In genomic region chr11:87428051-87428673, GRCm38 (mm10) we compare ENCODE assay signal across 25 mouse cellular contexts. TPM values are rescaled to one million over a fixed set of nuclear protein-coding genes. Genes with fewer than 3 reads are reported as not detected.
A peak's percentile ranks its signal among the peaks of the same experiment; 100 is the strongest.
DNase-seq lines count a peak whose midpoint lies in the region; ATAC-seq and TF ChIP-seq lines count a peak whose summit lies in the region.
"Had no signal": no experiment of that assay in that cellular context is flagged by ENCODE, and none has a peak within 500 bp of the region (broad histone marks: within the 10 kb centered on the region; RNA-seq: fewer than 3 reads in every experiment).

No protein-coding gene starts in this region.

- no peak for TF ChIP-seq EP300 in heart, adult 2 months (IDR thresholded peaks at IDR 0.05; ENCODE audit: insufficient read depth, low read depth, low read length)
- no peak for TF ChIP-seq EP300 in liver, embryonic 14.5 days (IDR thresholded peaks at IDR 0.05; ENCODE audit: low read depth)

- H3K36me3 ChIP-seq in forebrain, embryonic 12.5 days (replicated peaks) = no peaks in the 10 kb centered on the region
- H3K36me3 ChIP-seq in forebrain, embryonic 10.5 days (replicated peaks) = no peaks in the 10 kb centered on the region
- no peaks in the 10 kb centered on the region for H3K36me3 ChIP-seq in heart, embryonic 15.5 days
- no peaks in the 10 kb centered on the region for H3K36me3 ChIP-seq in heart, adult 2 months (ENCODE audit: control insufficient read depth, insufficient read depth, low read length)
- H3K36me3 ChIP-seq in neural tube, embryonic 13.5 days = no peaks in the 10 kb centered on the region
- H3K36me3 ChIP-seq in liver, embryonic 14.5 days (replicated peaks; ENCODE audit: control insufficient read depth, insufficient read depth, low read depth) = no peaks in the 10 kb centered on the region
- H3K36me3 ChIP-seq: embryonic facial prominence, embryonic 13.5 days; hindbrain, embryonic 12.5 days; midbrain, embryonic 12.5 days had no signal

- no peak overlapping the region for H3K4me3 ChIP-seq in forebrain, embryonic 12.5 days (replicated peaks)
- no peak overlapping the region for H3K4me3 ChIP-seq in forebrain, embryonic 10.5 days
- no peak overlapping the region for H3K4me3 ChIP-seq in heart, embryonic 15.5 days
- H3K4me3 ChIP-seq in heart, adult 2 months = no peak overlapping the region
- H3K4me3 ChIP-seq in neural tube, embryonic 13.5 days = no peak overlapping the region
- H3K4me3 ChIP-seq in liver, embryonic 14.5 days (ENCODE audit: insufficient read depth in 1 of 2, low read depth in 2 of 2, low read length in 2 of 2) = no peak overlapping the region
- H3K4me3 ChIP-seq: embryonic facial prominence, embryonic 13.5 days; erythroblast, embryonic 14.5 days; hindbrain, embryonic 12.5 days; midbrain, embryonic 12.5 days had no signal

- no peaks in the 10 kb centered on the region for H3K27me3 ChIP-seq in forebrain, embryonic 12.5 days
- no peaks in the 10 kb centered on the region for H3K27me3 ChIP-seq in forebrain, embryonic 10.5 days (ENCODE audit: poor library complexity, severe bottlenecking)
- no peaks in the 10 kb centered on the region for H3K27me3 ChIP-seq in heart, embryonic 15.5 days
- H3K27me3 ChIP-seq in heart, adult 2 months (ENCODE audit: control insufficient read depth, insufficient read depth, low read length) = no peaks in the 10 kb centered on the region
- no peaks in the 10 kb centered on the region for H3K27me3 ChIP-seq in neural tube, embryonic 13.5 days
- no peaks in the 10 kb centered on the region for H3K27me3 ChIP-seq in liver, embryonic 14.5 days (ENCODE audit: control insufficient read depth, insufficient read depth, low read length)
- H3K27me3 ChIP-seq: embryonic facial prominence, embryonic 13.5 days; hindbrain, embryonic 12.5 days; midbrain, embryonic 12.5 days had no signal

- intact Hi-C loops in heart, adult 2 months (cut with DNase I) = no loop called here

- ATAC-seq in forebrain, embryonic 12.5 days (ENCODE audit: low FRiP score) = no peak
- ATAC-seq in heart, embryonic 15.5 days (replicated peaks; ENCODE audit: insufficient number of reproducible peaks, insufficient read depth, low FRiP score, low read depth) = no peak
- ATAC-seq in neural tube, embryonic 13.5 days (ENCODE audit: low read depth) = no peak
- ATAC-seq in liver, embryonic 14.5 days (ENCODE audit: insufficient read depth) = no peak

- H3K9me3 ChIP-seq in forebrain, embryonic 12.5 days = no peaks in the 10 kb centered on the region
- no peaks in the 10 kb centered on the region for H3K9me3 ChIP-seq in forebrain, embryonic 10.5 days
- H3K9me3 ChIP-seq in heart, embryonic 15.5 days (replicated peaks) = no peaks in the 10 kb centered on the region
- no peaks in the 10 kb centered on the region for H3K9me3 ChIP-seq in neural tube, embryonic 13.5 days
- H3K9me3 ChIP-seq in liver, embryonic 14.5 days (ENCODE audit: control insufficient read depth, low read length) = no peaks in the 10 kb centered on the region
- H3K9me3 ChIP-seq: embryonic facial prominence, embryonic 13.5 days; hindbrain, embryonic 12.5 days; midbrain, embryonic 12.5 days had no signal

- no peaks in the 10 kb centered on the region for H3K79me2 ChIP-seq in heart, adult 2 months (replicated peaks; ENCODE audit: control insufficient read depth, insufficient read depth, low read length)

- DNase-seq in forebrain, embryonic 10.5 days (ENCODE audit: extremely low spot score, low spot score) = no peak
- no peak for DNase-seq in heart, adult 2 months
- DNase-seq in neural tube, embryonic 10.5 days (ENCODE audit: extremely low spot score, low spot score) = no peak
- no peak for DNase-seq in liver, embryonic 14.5 days (ENCODE audit: low read depth in 3 of 3, low spot score in 3 of 3)
- DNase-seq in ovary, postnatal 36 days (ENCODE audit: low spot score) = no peak
- DNase-seq: adrenal gland, postnatal 25 days; cerebellum, adult 9-11 months; gastrocnemius, postnatal 25 days; heart, postnatal 10 days; kidney, adult 2 months; kidney, postnatal 10 days; left cerebral cortex, postnatal 4 days; lung, adult 2 months; right cerebral cortex, adult 18-20 months; right cerebral cortex, postnatal 4 days; thymus, adult 2 months; thymus, postnatal 4 days had no signal

- no peak overlapping the region for H3K4me2 ChIP-seq in forebrain, embryonic 12.5 days
- no peak overlapping the region for H3K4me2 ChIP-seq in heart, embryonic 15.5 days
- no peak overlapping the region for H3K4me2 ChIP-seq in neural tube, embryonic 13.5 days
- no peak overlapping the region for H3K4me2 ChIP-seq in liver, embryonic 14.5 days (ENCODE audit: low read depth)
- H3K4me2 ChIP-seq: embryonic facial prominence, embryonic 13.5 days; hindbrain, embryonic 12.5 days; midbrain, embryonic 12.5 days had no signal

- no peak for TF ChIP-seq CTCF in heart, adult 2 months (IDR thresholded peaks at IDR 0.05)
- TF ChIP-seq CTCF in liver, embryonic 14.5 days (IDR thresholded peaks at IDR 0.05; ENCODE audit: low read depth) = no peak

- TF ChIP-seq POLR2A in heart, adult 2 months (IDR thresholded peaks at IDR 0.05; ENCODE audit: insufficient read depth, low read depth, low read length) = no peak

- H3K4me1 ChIP-seq in forebrain, embryonic 12.5 days = peaks cover 13% of the 10 kb centered on the region
- H3K4me1 ChIP-seq in forebrain, embryonic 10.5 days = peaks cover 15% of the 10 kb centered on the region
- H3K4me1 ChIP-seq in heart, embryonic 15.5 days (replicated peaks) = peaks cover 11% of the 10 kb centered on the region
- no peaks in the 10 kb centered on the region for H3K4me1 ChIP-seq in heart, adult 2 months (ENCODE audit: control insufficient read depth, insufficient read depth, low read length)
- peaks cover 20% of the 10 kb centered on the region for H3K4me1 ChIP-seq in neural tube, embryonic 13.5 days (replicated peaks)
- H3K4me1 ChIP-seq in liver, embryonic 14.5 days (replicated peaks; ENCODE audit: control insufficient read depth in 2 of 2, insufficient read depth in 2 of 2, low read length in 1 of 2) = peaks cover 10 to 11% of the 10 kb centered on the region in 2 experiments
- H3K4me1 ChIP-seq: hindbrain, embryonic 12.5 days had no signal

- 60% methylated on average over 2 of the region's 2 CpGs for WGBS in forebrain, embryonic 12.5 days
- 75% methylated on average over 2 of the region's 2 CpGs for WGBS in forebrain, embryonic 10.5 days
- 71% methylated on average over 2 of the region's 2 CpGs for WGBS in heart, embryonic 15.5 days
- WGBS in heart, adult 2 months = 61% methylated on average over 2 of the region's 2 CpGs
- WGBS in neural tube, embryonic 13.5 days = 67% methylated on average over 2 of the region's 2 CpGs
- WGBS in liver, embryonic 14.5 days (ENCODE audit: insufficient replicate concordance) = 42% methylated on average over 2 of the region's 2 CpGs

- 0 out of 2 replicates have a peak overlapping the region, but pooled peaks have one; percentile 70 for H3K27ac ChIP-seq in forebrain, embryonic 12.5 days
- no peak overlapping the region for H3K27ac ChIP-seq in forebrain, embryonic 10.5 days
- H3K27ac ChIP-seq in heart, embryonic 15.5 days = 0 out of 2 replicates have a peak overlapping the region, but pooled peaks have one; percentile 13
- no peak overlapping the region for H3K27ac ChIP-seq in heart, adult 2 months
- H3K27ac ChIP-seq in neural tube, embryonic 13.5 days (replicated peaks) = peak overlapping the region; percentile 74
- peak overlapping the region; percentile 78 for H3K27ac ChIP-seq in liver, embryonic 14.5 days

- H3K9ac ChIP-seq in forebrain, embryonic 12.5 days = no peak overlapping the region
- no peak overlapping the region for H3K9ac ChIP-seq in heart, embryonic 15.5 days
- no peak overlapping the region for H3K9ac ChIP-seq in heart, adult 2 months (ENCODE audit: low read depth, low read length)
- H3K9ac ChIP-seq in neural tube, embryonic 13.5 days = peak overlapping the region; percentile 18; the same call in 1 of the 2 replicates
- no peak overlapping the region for H3K9ac ChIP-seq in liver, embryonic 14.5 days (replicated peaks)
- H3K9ac ChIP-seq: embryonic facial prominence, embryonic 13.5 days; hindbrain, embryonic 12.5 days; midbrain, embryonic 12.5 days had no signal

RNA-seq across cellular contexts. Expression of gene Tex14, which starts 23.3 kb away (rescaled TPM):
- polyA plus RNA-seq in forebrain, embryonic 12.5 days (2016; fragmentation: Nextera tagmentation; extraction: Ambion mirVana) = 0.35 and 0.42 TPM in 2 replicates
- not detected in 2 replicates for polyA plus RNA-seq in forebrain, embryonic 10.5 days (2016; fragmentation: Nextera tagmentation; extraction: Ambion mirVana)
- polyA plus RNA-seq in heart, embryonic 15.5 days (2015; fragmentation: Nextera tagmentation; extraction: Ambion mirVana) = 0.24 and 0.27 TPM in 2 replicates
- total RNA-seq in heart, adult 2 months (2021) = under 1 TPM in 1 of 2 experiments, not detected in 1; 0.23 TPM
- polyA plus RNA-seq in heart, adult 2 months (2012; rRNA removed) = 0.08 and 0.35 TPM in 2 replicates
- polyA plus RNA-seq in neural tube, embryonic 13.5 days (2015; fragmentation: Nextera tagmentation; extraction: Ambion mirVana) = 0.32 and 1.4 TPM in 2 replicates
- 0.01 and 0.06 TPM in 2 replicates for polyA plus RNA-seq in liver, embryonic 14.5 days (2012; rRNA removed)
- polyA plus RNA-seq in liver, embryonic 14.5 days (2014; fragmentation: Nextera tagmentation; extraction: Ambion mirVana) = not detected in 2 replicates
- polyA plus RNA-seq: erythroblast, embryonic 14.5 days; stomach, embryonic 14.5 days had no signal

RNA-seq across cellular contexts. Expression of gene Rad51c, which starts 23.4 kb away (rescaled TPM):
- 11.8 and 12.1 TPM in 2 replicates for polyA plus RNA-seq in forebrain, embryonic 12.5 days (2016; fragmentation: Nextera tagmentation; extraction: Ambion mirVana)
- 13.3 and 15.1 TPM in 2 replicates for polyA plus RNA-seq in forebrain, embryonic 10.5 days (2016; fragmentation: Nextera tagmentation; extraction: Ambion mirVana)
- 8.5 and 9.5 TPM in 2 replicates for polyA plus RNA-seq in heart, embryonic 15.5 days (2015; fragmentation: Nextera tagmentation; extraction: Ambion mirVana)
- 1 to 10 TPM in 1 of 2 experiments, under 1 TPM in 1; 0.89 to 1.7 TPM for total RNA-seq in heart, adult 2 months (2021)
- polyA plus RNA-seq in heart, adult 2 months (2012; rRNA removed) = 0.35 and 0.97 TPM in 2 replicates
- 6.2 and 7.0 TPM in 2 replicates for polyA plus RNA-seq in neural tube, embryonic 13.5 days (2015; fragmentation: Nextera tagmentation; extraction: Ambion mirVana)
- 2.0 and 4.0 TPM in 2 replicates for polyA plus RNA-seq in liver, embryonic 14.5 days (2012; rRNA removed)
- 4.3 and 4.4 TPM in 2 replicates for polyA plus RNA-seq in liver, embryonic 14.5 days (2014; fragmentation: Nextera tagmentation; extraction: Ambion mirVana)

Comparison
In these comparisons a context has a peak if more than half of its experiments do, and no peak if none do; other contexts are left out.
1. H3K27ac ChIP-seq: peak in forebrain, embryonic 12.5 days (single experiment), heart, embryonic 15.5 days (single experiment), neural tube, embryonic 13.5 days (single experiment) and liver, embryonic 14.5 days (single experiment); none in forebrain, embryonic 10.5 days (single experiment) and heart, adult 2 months (single experiment).